Comparison of ENCODE assay signal across 8 mouse cellular contexts in genomic region chr13:107100852-107101325, GRCm38 (mm10).
DNase-seq lines count a peak whose midpoint lies in the region; ATAC-seq lines count a peak whose summit lies in the region.

No protein-coding gene starts in this region.

- no peak overlapping the region for H3K9ac ChIP-seq in heart, embryonic 11.5 days (ENCODE audit: low read depth, low read length)

- peak overlapping the region; percentile 67 for H3K27ac ChIP-seq in heart, embryonic 11.5 days (ENCODE audit: low read depth, low read length)
- no peak overlapping the region for H3K27ac ChIP-seq in forebrain, embryonic 10.5 days

- DNase-seq in lung, adult 18-20 months, result peak; percentile 11 to 16
- no peak for DNase-seq in lung, postnatal 25 days (ENCODE audit: low spot score)
- peak; percentile 9 for DNase-seq in lung, postnatal 14 days
- peak; percentile 33 to 41 for DNase-seq in thymus, postnatal 36 days
- no peak for DNase-seq in frontal cortex, adult 2 months (ENCODE audit: extremely low spot score in 1 of 2, low spot score in 1 of 2)
- DNase-seq in forebrain, embryonic 10.5 days (ENCODE audit: extremely low spot score, low spot score), result no peak
- DNase-seq in cerebellum, postnatal 10 days, result no peak

- H3K4me1 ChIP-seq in heart, embryonic 11.5 days (ENCODE audit: control insufficient read depth, insufficient read depth, low read length), result 0 out of 2 replicates have a peak, but pooled peaks cover 3% of the 10 kb centered on the region
- H3K4me1 ChIP-seq in forebrain, embryonic 10.5 days, result peaks cover 4% of the 10 kb centered on the region; the same call in 1 of the 2 replicates

- H3K4me3 ChIP-seq in heart, embryonic 11.5 days (ENCODE audit: low read depth, low read length), result no peak overlapping the region
- H3K4me3 ChIP-seq in forebrain, embryonic 10.5 days, result no peak overlapping the region

- H3K27me3 ChIP-seq in heart, embryonic 11.5 days (ENCODE audit: control insufficient read depth, insufficient read depth, low read length), result no peaks in the 10 kb centered on the region
- H3K27me3 ChIP-seq in forebrain, embryonic 10.5 days (ENCODE audit: poor library complexity, severe bottlenecking), result no peaks in the 10 kb centered on the region

- H3K36me3 ChIP-seq in heart, embryonic 11.5 days (ENCODE audit: control insufficient read depth, insufficient read depth, low read length), result no peaks in the 10 kb centered on the region
- H3K36me3 ChIP-seq in forebrain, embryonic 10.5 days (replicated peaks), result no peaks in the 10 kb centered on the region

- 45% methylated on average over 6 of the region's 6 CpGs for WGBS in heart, embryonic 11.5 days (ENCODE audit: insufficient replicate concordance)
- 72% methylated on average over 6 of the region's 6 CpGs for WGBS in forebrain, embryonic 10.5 days

- H3K9me3 ChIP-seq in heart, embryonic 11.5 days (replicated peaks; ENCODE audit: control insufficient read depth, low read length), result no peaks in the 10 kb centered on the region
- H3K9me3 ChIP-seq in forebrain, embryonic 10.5 days, result no peaks in the 10 kb centered on the region

- peak; percentile 91 for ATAC-seq in heart, embryonic 11.5 days (replicated peaks; ENCODE audit: insufficient number of reproducible peaks, low FRiP score, low TSS enrichment)

- H3K4me2 ChIP-seq in heart, embryonic 11.5 days, result peak overlapping the region; percentile 58

Comparison
In these comparisons a context has a peak if more than half of its experiments do, and no peak if none do; other contexts are left out.
1. DNase-seq: peak in lung, adult 18-20 months (2 of 2), lung, postnatal 14 days (single experiment) and thymus, postnatal 36 days (2 of 2); none in lung, postnatal 25 days (single experiment), frontal cortex, adult 2 months (0 of 2), forebrain, embryonic 10.5 days (single experiment) and cerebellum, postnatal 10 days (0 of 2).